Mouse (Mus musculus) heart, embryonic 14.5 days (tissue): ENCODE measurements around the gene Ifi204. TPM values are rescaled to one million over a fixed set of nuclear protein-coding genes. Genes with fewer than 3 reads are reported as not detected.
"Not testable (repeated sequence)": the region's sequence is repeated elsewhere in the genome, so short reads cannot be mapped to it uniquely, and the experiment has no call there.

Experiments used
- ATAC-seq: fragments of 200-750 bp; cut with Nextera tagmentation; 2 replicates; pipeline ENCODE4 v1.8.0; 2017; ENCODE audit warnings: low read depth, moderate TSS enrichment; ENCODE audit not compliant: insufficient number of reproducible peaks, insufficient read depth, low FRiP score
- H3K27ac ChIP-seq, 2 experiments: fragments of 200-500 bp in 1 of 2; fragments of 300-500 bp in 1 of 2; sonication (generic) in 1 of 2; replicated peaks in 1 of 2; 2 replicates each; pipeline ENCODE4 v1.5.1; 2012 to 2014; ENCODE audit warnings: low read depth in 2 of 2, low read length in 2 of 2, control low read depth in 1 of 2, mild to moderate bottlenecking in 1 of 2, mixed read lengths in 1 of 2; ENCODE audit not compliant: control insufficient read depth in 1 of 2, insufficient read depth in 1 of 2
- H3K27me3 ChIP-seq: fragments of 300-500 bp; sonication (generic); 2 replicates; pipeline ENCODE4 v1.6.1; 2014; ENCODE audit warnings: mild to moderate bottlenecking, low read length, control low read depth; ENCODE audit not compliant: control insufficient read depth, insufficient read depth
- H3K36me3 ChIP-seq: fragments of 300-500 bp; sonication (generic); 2 replicates; pipeline ENCODE4 v1.6.1; 2014; ENCODE audit warnings: mild to moderate bottlenecking, control low read depth, low read length, mixed read lengths; ENCODE audit not compliant: control insufficient read depth, insufficient read depth
- H3K4me1 ChIP-seq, 2 experiments: fragments of 200-500 bp in 1 of 2; fragments of 300-500 bp in 1 of 2; sonication (generic) in 1 of 2; 2 replicates each; pipeline ENCODE4 v1.6.1; 2012 to 2014; ENCODE audit warnings: low read length in 2 of 2, control low read depth in 1 of 2, mixed read lengths in 1 of 2; ENCODE audit not compliant: control insufficient read depth in 2 of 2, insufficient read depth in 2 of 2
- H3K4me2 ChIP-seq: fragments of 300-500 bp; sonication (generic); 2 replicates; pipeline ENCODE4 v1.6.1; 2014; ENCODE audit warnings: mild to moderate bottlenecking, low read length
- H3K4me3 ChIP-seq, 2 experiments: fragments of 200-500 bp in 1 of 2; fragments of 300-500 bp in 1 of 2; sonication (generic) in 1 of 2; 2 replicates each; pipeline ENCODE4 v1.5.1; 2012 to 2014; ENCODE audit warnings: low read length in 2 of 2, mild to moderate bottlenecking in 2 of 2, control low read depth in 1 of 2, low read depth in 1 of 2, moderate library complexity in 1 of 2; ENCODE audit not compliant: control insufficient read depth in 1 of 2, insufficient read depth in 1 of 2
- H3K9ac ChIP-seq: fragments of 300-500 bp; sonication (generic); 2 replicates; pipeline ENCODE4 v1.6.1; 2014; ENCODE audit warnings: mild to moderate bottlenecking, low read length
- H3K9me3 ChIP-seq: fragments of 300-500 bp; sonication (generic); 2 replicates; pipeline ENCODE4 v1.6.1; 2016; ENCODE audit warnings: low read length, control low read depth; ENCODE audit not compliant: control insufficient read depth
- WGBS: fragments of 180-500 bp; shearing (Covaris S2); extraction: QIAGEN DNeasy Blood & Tissue Kit; methylation state at CpG from one replicate; pipeline ENCODE4 v1.1.7; 2014; 5-methylcytosine and 5-hydroxymethylcytosine counted together
- polyA plus RNA-seq: library from polyadenylated mRNA; unstranded; fragments of >200 nt; fragmentation: Nextera tagmentation; extraction: Ambion mirVana; gene quantifications from 2 replicates; pipeline ENCODE4 v1.2.1, GENCODE M21; 2014

The Ifi204 gene
- polyA plus RNA-seq, 1 experiment from 2014 or later = 2.6 TPM

GRCm38 (mm10) chr1:173742262-173742661 lies 24.5 kb downstream of the Ifi204 start:
- no peak overlapping the region for H3K27ac ChIP-seq
- no peak overlapping the region for H3K4me3 ChIP-seq
- no peaks in the 10 kb centered on the region for H3K36me3 ChIP-seq
- no peak for ATAC-seq
- no peak overlapping the region for H3K4me2 ChIP-seq
- 67% methylated on average over 1 of the region's 1 CpGs for WGBS
- H3K4me1 ChIP-seq = no peaks in the 10 kb centered on the region
- H3K9me3 ChIP-seq = no peaks in the 10 kb centered on the region
- H3K9ac ChIP-seq = no peak overlapping the region
- no peaks in the 10 kb centered on the region for H3K27me3 ChIP-seq

- no peaks in the 10 kb centered on the region for H3K9me3 ChIP-seq
- 59% methylated on average over 4 of the region's 4 CpGs for WGBS
- H3K4me1 ChIP-seq = no peaks in the 10 kb centered on the region
- H3K4me2 ChIP-seq = no peak within 1 kb of the TSS
- no peaks in the 10 kb centered on the region for H3K36me3 ChIP-seq
- no peaks in the 10 kb centered on the region for H3K27me3 ChIP-seq
- ATAC-seq = no peak
- H3K4me3 ChIP-seq = no peak within 1 kb of the TSS
- no peak within 1 kb of the TSS for H3K27ac ChIP-seq
- no peak within 1 kb of the TSS for H3K9ac ChIP-seq
Observed at GRCm38 (mm10) chr1:173741656-173742055, 25.1 kb downstream of the Ifi204 start, which contains the start of gene Ifi207. TSS of gene Ifi207 (minus strand) at chr1:173741747.

- no peak for ATAC-seq
- Histone ChIP-seq H3K27ac (no peak overlapping the region), H3K4me2 (no peak overlapping the region), H3K4me3 (no peak overlapping the region), H3K4me1 (no peaks in the 10 kb centered on the region), H3K36me3 (no peaks in the 10 kb centered on the region), H3K9ac (no peak overlapping the region), H3K9me3 (no peaks in the 10 kb centered on the region), H3K27me3 (no peaks in the 10 kb centered on the region)
Observed at GRCm38 (mm10) chr1:173740537-173740936, 26.2 kb downstream of the Ifi204 start.

GRCm38 (mm10) chr1:173736986-173737385 lies 29.8 kb downstream of the Ifi204 start:
- Histone ChIP-seq H3K4me3 (no peak overlapping the region), H3K27ac (no peak overlapping the region), H3K27me3 (no peaks in the 10 kb centered on the region), H3K4me2 (no peak overlapping the region), H3K9me3 (no peaks in the 10 kb centered on the region), H3K4me1 (no peaks in the 10 kb centered on the region), H3K36me3 (no peaks in the 10 kb centered on the region), H3K9ac (no peak overlapping the region)
- 44% methylated on average over 2 of the region's 2 CpGs for WGBS
- no peak for ATAC-seq

GRCm38 (mm10) chr1:173735015-173735414 lies 31.7 kb downstream of the Ifi204 start:
- not testable (repeated sequence) for H3K27ac ChIP-seq, H3K9ac ChIP-seq, H3K4me2 ChIP-seq, H3K9me3 ChIP-seq, H3K4me1 ChIP-seq, H3K36me3 ChIP-seq, H3K27me3 ChIP-seq, H3K4me3 ChIP-seq, ATAC-seq
- WGBS = 85% methylated on average over 4 of the region's 4 CpGs

GRCm38 (mm10) chr1:173733219-173733618 lies 33.5 kb downstream of the Ifi204 start:
- no peak overlapping the region for H3K4me2 ChIP-seq
- ATAC-seq = no peak
- H3K4me1 ChIP-seq = no peaks in the 10 kb centered on the region
- 12% methylated on average over 7 of the region's 7 CpGs for WGBS
- no peak overlapping the region for H3K4me3 ChIP-seq
- no peaks in the 10 kb centered on the region for H3K27me3 ChIP-seq
- H3K9ac ChIP-seq = no peak overlapping the region
- H3K36me3 ChIP-seq = no peaks in the 10 kb centered on the region
- H3K9me3 ChIP-seq = no peaks in the 10 kb centered on the region
- no peak overlapping the region for H3K27ac ChIP-seq

Other genes with a start within 250 kb of the Ifi204 start
- not detected in 2 replicates for gene Ifi214, start 231.0 kb downstream of the Ifi204 start, polyA plus RNA-seq
- gene Ifi213, start 167.7 kb downstream of the Ifi204 start, polyA plus RNA-seq = 0.22 TPM in 1 of 2 replicates, not detected in the other
- 0.23 and 0.58 TPM in 2 replicates for gene Ifi209, start 136.0 kb downstream of the Ifi204 start, polyA plus RNA-seq
- gene Ifi208, start 93.3 kb downstream of the Ifi204 start, polyA plus RNA-seq = 0.08 and 0.15 TPM in 2 replicates
- gene Ifi207, start 25.2 kb downstream of the Ifi204 start, polyA plus RNA-seq = 0.91 and 1.4 TPM in 2 replicates
- gene Ifi211, start 146.1 kb upstream of the Ifi204 start, polyA plus RNA-seq = 2.8 and 3.8 TPM in 2 replicates
- gene Mndal, start 175.5 kb upstream of the Ifi204 start, polyA plus RNA-seq = 3.1 and 3.9 TPM in 2 replicates
- 0.99 and 1.1 TPM in 2 replicates for gene Ifi203, start 175.7 kb upstream of the Ifi204 start, polyA plus RNA-seq
- gene Ifi202b, start 215.8 kb upstream of the Ifi204 start, polyA plus RNA-seq = not detected in 2 replicates